Mouse (Mus musculus): Measurements from ENCODE around the gene Alk.

GRCm38 (mm10) chr17:72144946-72145598 is 459.4 kb downstream of the Alk start:
- TF ChIP-seq MXI1 (IDR thresholded peaks at IDR 0.05; ENCODE audit: low read depth, low read length) = no peak
- no peak for TF ChIP-seq POLR2A (IDR thresholded peaks at IDR 0.05; ENCODE audit: control insufficient read depth in 1 of 2, insufficient read depth in 1 of 2, low read depth in 1 of 2, low read length in 2 of 2, poor library complexity in 1 of 2)
- no peak for TF ChIP-seq USF1 (IDR thresholded peaks at IDR 0.05; ENCODE audit: low read depth, low read length)
- TF ChIP-seq CTCF (IDR thresholded peaks at IDR 0.05 in 2 of 3, conservative IDR thresholded peaks at IDR 0.05 in 1 of 3; ENCODE audit: control insufficient read depth in 1 of 3, insufficient read depth in 1 of 3, low read depth in 2 of 3, low read length in 3 of 3, poor library complexity in 1 of 3, severe bottlenecking in 1 of 3) = no peak
- no peak for TF ChIP-seq KAT2A (conservative IDR thresholded peaks at IDR 0.05; ENCODE audit: low read depth, low read length)
- no peak for TF ChIP-seq RAD21 (IDR thresholded peaks at IDR 0.05; ENCODE audit: low read depth, low read length)
- no peak for TF ChIP-seq MYC (IDR thresholded peaks at IDR 0.05; ENCODE audit: low read depth, low read length)
- TF ChIP-seq CHD2 (IDR thresholded peaks at IDR 0.05; ENCODE audit: low read length) = no peak
- TF ChIP-seq E2F4 (IDR thresholded peaks at IDR 0.05; ENCODE audit: borderline replicate concordance, low read depth, low read length) = no peak
- TF ChIP-seq TCF12 (IDR thresholded peaks at IDR 0.05; ENCODE audit: low read depth, low read length) = no peak

All from MEL (cell line).